Mouse (Mus musculus) forebrain, embryonic 15.5 days (tissue): ENCODE results near the gene Zfp119a. TPM values are rescaled to one million over a fixed set of nuclear protein-coding genes. Genes with fewer than 3 reads are reported as not detected.

Source experiments
- ATAC-seq: fragments of 200-750 bp; cut with Nextera tagmentation; replicated peaks from 2 replicates; pipeline ENCODE4 v1.8.0; 2017; ENCODE audit warnings: mild to moderate bottlenecking, moderate TSS enrichment, moderate library complexity
- H3K27ac ChIP-seq: fragments of 300-500 bp; sonication (generic); replicated peaks from 2 replicates; pipeline ENCODE4 v1.5.1; 2015; ENCODE audit warnings: mild to moderate bottlenecking, inconsistent platforms
- H3K27me3 ChIP-seq: fragments of 300-500 bp; sonication (generic); 2 replicates; pipeline ENCODE4 v1.6.1; 2015; ENCODE audit warnings: inconsistent platforms
- H3K36me3 ChIP-seq: fragments of 300-500 bp; sonication (generic); 2 replicates; pipeline ENCODE4 v1.6.1; 2015; ENCODE audit warnings: mild to moderate bottlenecking, inconsistent platforms
- H3K4me1 ChIP-seq: fragments of 300-500 bp; sonication (generic); 2 replicates; pipeline ENCODE4 v1.6.1; 2015; ENCODE audit warnings: inconsistent platforms
- H3K4me2 ChIP-seq: fragments of 300-500 bp; sonication (generic); replicated peaks from 2 replicates; pipeline ENCODE4 v1.6.1; 2015; ENCODE audit warnings: mild to moderate bottlenecking, inconsistent platforms
- H3K4me3 ChIP-seq: fragments of 300-500 bp; sonication (generic); 2 replicates; pipeline ENCODE4 v1.5.1; 2015; ENCODE audit warnings: mild to moderate bottlenecking, inconsistent platforms
- H3K9ac ChIP-seq: fragments of 300-500 bp; sonication (generic); replicated peaks from 2 replicates; pipeline ENCODE4 v1.6.1; 2015; ENCODE audit warnings: mild to moderate bottlenecking, inconsistent platforms
- H3K9me3 ChIP-seq: fragments of 300-500 bp; sonication (generic); 2 replicates; pipeline ENCODE4 v1.6.1; 2016; ENCODE audit warnings: inconsistent platforms
- WGBS: fragments of 180-500 bp; shearing (Covaris S2); methylation state at CpG from one replicate; pipeline ENCODE4 v1.1.7; 2015; ENCODE audit warnings: mixed read lengths; 5-methylcytosine and 5-hydroxymethylcytosine counted together
- polyA plus RNA-seq: library from polyadenylated mRNA; unstranded; fragments of >200 nt; fragmentation: Nextera tagmentation; extraction: Ambion mirVana; gene quantifications from 2 replicates; pipeline ENCODE4 v1.2.1, GENCODE M21; 2015

Zfp119a gene
- polyA plus RNA-seq, 1 experiment from 2014 or later = 13.1 TPM

- no peaks in the 10 kb centered on the region for H3K4me1 ChIP-seq
Measured at GRCm38 (mm10) chr17:55816853-55817252, 61.9 kb downstream of the Zfp119a start.

More at GRCm38 (mm10) chr17:55816853-55817252, 61.9 kb downstream of the Zfp119a start:
- H3K4me2 ChIP-seq = no peak overlapping the region
- H3K36me3 ChIP-seq = no peaks in the 10 kb centered on the region
- no peak for ATAC-seq
- H3K27ac ChIP-seq = no peak overlapping the region
- no peaks in the 10 kb centered on the region for H3K27me3 ChIP-seq
- WGBS = 95% methylated on average over 4 of the region's 4 CpGs
- H3K4me3 ChIP-seq = no peak overlapping the region
- no peak overlapping the region for H3K9ac ChIP-seq
- no peaks in the 10 kb centered on the region for H3K9me3 ChIP-seq

Other genes starting within 250 kb of the Zfp119a start
- gene Pot1b, start 166.3 kb downstream of the Zfp119a start, polyA plus RNA-seq = 9.0 and 9.8 TPM in 2 replicates
- gene Adgre4, start 128.9 kb downstream of the Zfp119a start, polyA plus RNA-seq = 0.09 and 0.13 TPM in 2 replicates
- gene Zfp959, start 13.2 kb upstream of the Zfp119a start, polyA plus RNA-seq = 16.5 and 16.7 TPM in 2 replicates
- 6.9 and 7.9 TPM in 2 replicates for gene Zfp119b, start 70.6 kb upstream of the Zfp119a start, polyA plus RNA-seq
- 3.1 and 3.9 TPM in 2 replicates for gene Ebi3, start 73.7 kb upstream of the Zfp119a start, polyA plus RNA-seq
- 25.2 and 27.8 TPM in 2 replicates for gene Yju2, start 80.2 kb upstream of the Zfp119a start, polyA plus RNA-seq
- 118 and 121 TPM in 2 replicates for gene Shd, start 91.5 kb upstream of the Zfp119a start, polyA plus RNA-seq
- 127 and 151 TPM in 2 replicates for gene Fsd1, start 107.6 kb upstream of the Zfp119a start, polyA plus RNA-seq
- 4.9 and 5.5 TPM in 2 replicates for gene Stap2, start 126.7 kb upstream of the Zfp119a start, polyA plus RNA-seq
- 190 and 191 TPM in 2 replicates for gene Mpnd, start 126.8 kb upstream of the Zfp119a start, polyA plus RNA-seq
- 120 and 122 TPM in 2 replicates for gene Sh3gl1, start 157.7 kb upstream of the Zfp119a start, polyA plus RNA-seq
- gene Chaf1a, start 161.5 kb upstream of the Zfp119a start, polyA plus RNA-seq = 10.8 and 14.3 TPM in 2 replicates
- gene Ubxn6, start 196.1 kb upstream of the Zfp119a start, polyA plus RNA-seq = 81.1 and 89.5 TPM in 2 replicates
- 144 and 167 TPM in 2 replicates for gene Hdgfl2, start 200.7 kb upstream of the Zfp119a start, polyA plus RNA-seq
- gene Plin4, start 230.9 kb upstream of the Zfp119a start, polyA plus RNA-seq = 0.11 TPM in 2 replicates
- 0.69 and 0.74 TPM in 2 replicates for gene Plin5, start 238.7 kb upstream of the Zfp119a start, polyA plus RNA-seq
- 0.13 and 0.19 TPM in 2 replicates for gene Lrg1, start 243.1 kb upstream of the Zfp119a start, polyA plus RNA-seq